Mouse (Mus musculus): ENCODE measurements around the gene Kat8.
"Not testable (repeated sequence)": the region's sequence is repeated elsewhere in the genome, so short reads cannot be mapped to it uniquely, and the experiment has no call there.

Kat8 gene

GRCm38 (mm10) chr7:127895891-127896290 is 16.4 kb upstream of the Kat8 start:
- ATAC-seq (ENCODE audit: insufficient number of reproducible peaks, low FRiP score, low TSS enrichment) = not testable (repeated sequence)

- ATAC-seq (ENCODE audit: insufficient number of reproducible peaks, low FRiP score, low TSS enrichment) = 0 out of 2 replicates have a peak, but pooled peaks have one; percentile 19
Observed at GRCm38 (mm10) chr7:127896384-127896783, 15.9 kb upstream of the Kat8 start.

GRCm38 (mm10) chr7:127897542-127897941 is 14.8 kb upstream of the Kat8 start:
- no peak for ATAC-seq (ENCODE audit: insufficient number of reproducible peaks, low FRiP score, low TSS enrichment)

- no peak for ATAC-seq (ENCODE audit: insufficient number of reproducible peaks, low FRiP score, low TSS enrichment)
Observed at GRCm38 (mm10) chr7:127898179-127898956, 13.9 kb upstream of the Kat8 start.

- ATAC-seq (ENCODE audit: insufficient number of reproducible peaks, low FRiP score, low TSS enrichment) = no peak
Observed at GRCm38 (mm10) chr7:127899997-127900396, 12.3 kb upstream of the Kat8 start.

GRCm38 (mm10) chr7:127901772-127902171 is 10.5 kb upstream of the Kat8 start:
- ATAC-seq (ENCODE audit: insufficient number of reproducible peaks, low FRiP score, low TSS enrichment) = no peak

GRCm38 (mm10) chr7:127903971-127904796 is 8.1 kb upstream of the Kat8 start, which contains the start of gene Bckdk:
Gene Bckdk (plus strand): TSS chr7:127904082.
- ATAC-seq (ENCODE audit: insufficient number of reproducible peaks, low FRiP score, low TSS enrichment) = peak; percentile 88

GRCm38 (mm10) chr7:127907939-127908338 is 4.4 kb upstream of the Kat8 start:
- ATAC-seq (ENCODE audit: insufficient number of reproducible peaks, low FRiP score, low TSS enrichment) = no peak

- no peak for ATAC-seq (ENCODE audit: insufficient number of reproducible peaks, low FRiP score, low TSS enrichment)
Observed at GRCm38 (mm10) chr7:127908656-127909055, 3.7 kb upstream of the Kat8 start.

GRCm38 (mm10) chr7:127912938-127913337 is 622 bp downstream of the Kat8 start:
- no peak for ATAC-seq (ENCODE audit: insufficient number of reproducible peaks, low FRiP score, low TSS enrichment)

- ATAC-seq (ENCODE audit: insufficient number of reproducible peaks, low FRiP score, low TSS enrichment) = no peak
Observed at GRCm38 (mm10) chr7:127915293-127915692, 3.0 kb downstream of the Kat8 start.

GRCm38 (mm10) chr7:127918203-127918602 is 5.9 kb downstream of the Kat8 start:
- no peak for ATAC-seq (ENCODE audit: insufficient number of reproducible peaks, low FRiP score, low TSS enrichment)

- ATAC-seq (ENCODE audit: insufficient number of reproducible peaks, low FRiP score, low TSS enrichment) = no peak
Observed at GRCm38 (mm10) chr7:127919290-127919689, 7.0 kb downstream of the Kat8 start.

- ATAC-seq (ENCODE audit: insufficient number of reproducible peaks, low FRiP score, low TSS enrichment) = no peak
Observed at GRCm38 (mm10) chr7:127921516-127921915, 9.2 kb downstream of the Kat8 start.

GRCm38 (mm10) chr7:127922451-127923275 is 10.3 kb downstream of the Kat8 start:
- ATAC-seq (ENCODE audit: insufficient number of reproducible peaks, low FRiP score, low TSS enrichment) = no peak

GRCm38 (mm10) chr7:127923714-127924113 is 11.4 kb downstream of the Kat8 start:
- no peak for ATAC-seq (ENCODE audit: insufficient number of reproducible peaks, low FRiP score, low TSS enrichment)

- no peak for ATAC-seq (ENCODE audit: insufficient number of reproducible peaks, low FRiP score, low TSS enrichment)
Observed at GRCm38 (mm10) chr7:127925252-127925651, 12.9 kb downstream of the Kat8 start.

GRCm38 (mm10) chr7:127926066-127926465 is 13.8 kb downstream of the Kat8 start:
- ATAC-seq (ENCODE audit: insufficient number of reproducible peaks, low FRiP score, low TSS enrichment) = no peak

GRCm38 (mm10) chr7:127926846-127927245 is 14.5 kb downstream of the Kat8 start:
- no peak for ATAC-seq (ENCODE audit: insufficient number of reproducible peaks, low FRiP score, low TSS enrichment)

GRCm38 (mm10) chr7:127927726-127928125 is 15.4 kb downstream of the Kat8 start:
- ATAC-seq (ENCODE audit: insufficient number of reproducible peaks, low FRiP score, low TSS enrichment) = no peak

All from cerebellum, adult (tissue).